Mouse (Mus musculus) stomach, embryonic 16.5 days (tissue): ENCODE measurements around the gene Esp23. TPM values are rescaled to one million over a fixed set of nuclear protein-coding genes. Genes with fewer than 3 reads are reported as not detected.
"Not testable (repeated sequence)": the region's sequence is repeated elsewhere in the genome, so short reads cannot be mapped to it uniquely, and the experiment has no call there.

Experiments
- ATAC-seq: fragments of 200-750 bp; cut with Nextera tagmentation; 2 replicates; pipeline ENCODE4 v1.8.0; 2017; ENCODE audit warnings: moderate number of reproducible peaks, moderate TSS enrichment; ENCODE audit not compliant: insufficient read depth, low FRiP score
- H3K27ac ChIP-seq: fragments of 300-500 bp; sonication (generic); 2 replicates; pipeline ENCODE4 v1.5.1; 2014; ENCODE audit warnings: low read length
- H3K27me3 ChIP-seq: fragments of 300-500 bp; sonication (generic); 2 replicates; pipeline ENCODE4 v1.6.1; 2014; ENCODE audit warnings: low read length, control low read depth, mixed read lengths; ENCODE audit not compliant: control insufficient read depth, insufficient read depth
- H3K36me3 ChIP-seq: fragments of 300-500 bp; sonication (generic); 2 replicates; pipeline ENCODE4 v1.6.1; 2014; ENCODE audit warnings: low read length; ENCODE audit not compliant: control insufficient read depth, insufficient read depth
- H3K4me1 ChIP-seq: fragments of 300-500 bp; sonication (generic); 2 replicates; pipeline ENCODE4 v1.6.1; 2014; ENCODE audit warnings: low read length, control low read depth, mixed read lengths; ENCODE audit not compliant: control insufficient read depth, insufficient read depth
- H3K4me2 ChIP-seq: fragments of 300-500 bp; sonication (generic); 2 replicates; pipeline ENCODE4 v1.6.1; 2014; ENCODE audit warnings: low read depth, low read length, mixed read lengths
- H3K4me3 ChIP-seq: fragments of 300-500 bp; sonication (generic); replicated peaks from 2 replicates; pipeline ENCODE4 v1.5.1; 2014; ENCODE audit warnings: mild to moderate bottlenecking, low read length
- H3K9ac ChIP-seq: fragments of 300-500 bp; sonication (generic); 2 replicates; pipeline ENCODE4 v1.6.1; 2014; ENCODE audit warnings: low read length
- H3K9me3 ChIP-seq: fragments of 300-500 bp; sonication (generic); replicated peaks from 2 replicates; pipeline ENCODE4 v1.6.1; 2016; ENCODE audit warnings: low read length, control low read depth; ENCODE audit not compliant: control insufficient read depth
- WGBS: fragments of 180-500 bp; shearing (Covaris S2); extraction: QIAGEN DNeasy Blood & Tissue Kit; methylation state at CpG from one replicate; pipeline ENCODE4 v1.1.7; 2014; 5-methylcytosine and 5-hydroxymethylcytosine counted together
- polyA plus RNA-seq: library from polyadenylated mRNA; unstranded; fragments of >200 nt; fragmentation: Nextera tagmentation; extraction: Ambion mirVana; gene quantifications from 2 replicates; pipeline ENCODE4 v1.2.1, GENCODE M21; 2015

The Esp23 gene
- not detected in 2 replicates for polyA plus RNA-seq

GRCm38 (mm10) chr17:39076937-39077336 is at the start of gene Esp23:
Esp23 (minus strand) TSS chr17:39077037.
- Histone ChIP-seq H3K9ac (no peak within 1 kb of the TSS), H3K36me3 (no peaks in the 10 kb centered on the region), H3K4me3 (no peak within 1 kb of the TSS), H3K4me2 (no peak within 1 kb of the TSS), H3K27me3 (no peaks in the 10 kb centered on the region), H3K4me1 (no peaks in the 10 kb centered on the region), H3K9me3 (no peaks in the 10 kb centered on the region), H3K27ac (no peak within 1 kb of the TSS)
- 37% methylated on average over 1 of the region's 1 CpGs for WGBS
- no peak for ATAC-seq

- H3K27ac ChIP-seq, H3K4me2 ChIP-seq, H3K9ac ChIP-seq, H3K9me3 ChIP-seq, H3K4me3 ChIP-seq, H3K27me3 ChIP-seq, H3K4me1 ChIP-seq, ATAC-seq, H3K36me3 ChIP-seq: not testable (repeated sequence)
- 74% methylated on average over 11 of the region's 11 CpGs for WGBS
Observed at GRCm38 (mm10) chr17:39107126-39107525, 30.3 kb upstream of the Esp23 start.

- Histone ChIP-seq H3K9ac (no peak within 1 kb of the TSS), H3K4me1 (no peaks in the 10 kb centered on the region), H3K27ac (no peak within 1 kb of the TSS), H3K9me3 (peaks cover 8% of the 10 kb centered on the region; the same call in 1 of the 2 replicates), H3K36me3 (no peaks in the 10 kb centered on the region), H3K4me2 (no peak within 1 kb of the TSS), H3K4me3 (no peak within 1 kb of the TSS), H3K27me3 (no peaks in the 10 kb centered on the region)
- ATAC-seq = no peak
- 83% methylated on average over 1 of the region's 1 CpGs for WGBS
Observed at GRCm38 (mm10) chr17:39095034-39095433, 18.2 kb upstream of the Esp23 start, which contains the start of gene Esp22. Esp22 (plus strand) TSS chr17:39095334.

- 0 out of 2 replicates have a peak, but pooled peaks cover 3% of the 10 kb centered on the region for H3K9me3 ChIP-seq
- H3K9ac ChIP-seq = no peak overlapping the region
- H3K27ac ChIP-seq = no peak overlapping the region
- H3K27me3 ChIP-seq = no peaks in the 10 kb centered on the region
- H3K4me2 ChIP-seq = no peak overlapping the region
- no peak for ATAC-seq
- no peaks in the 10 kb centered on the region for H3K36me3 ChIP-seq
- H3K4me3 ChIP-seq = no peak overlapping the region
- H3K4me1 ChIP-seq = no peaks in the 10 kb centered on the region
Observed at GRCm38 (mm10) chr17:39063641-39064040, 13.2 kb downstream of the Esp23 start.

- no peaks in the 10 kb centered on the region for H3K4me1 ChIP-seq
- H3K9ac ChIP-seq = no peak within 1 kb of the TSS
- ATAC-seq = no peak
- H3K4me3 ChIP-seq = no peak within 1 kb of the TSS
- no peaks in the 10 kb centered on the region for H3K9me3 ChIP-seq
- H3K27ac ChIP-seq = no peak within 1 kb of the TSS
- no peaks in the 10 kb centered on the region for H3K27me3 ChIP-seq
- no peak within 1 kb of the TSS for H3K4me2 ChIP-seq
- H3K36me3 ChIP-seq = no peaks in the 10 kb centered on the region
Observed at GRCm38 (mm10) chr17:39043241-39043640, 33.6 kb downstream of the Esp23 start, which contains the start of gene Gm21903. Gm21903 (minus strand) TSS chr17:39043341.

GRCm38 (mm10) chr17:39036395-39036794 is 40.4 kb downstream of the Esp23 start, which contains the start of gene Esp24:
Esp24 (plus strand) TSS chr17:39036695.
- H3K4me3 ChIP-seq, ATAC-seq, H3K9me3 ChIP-seq, H3K9ac ChIP-seq, H3K4me2 ChIP-seq, H3K4me1 ChIP-seq, H3K27me3 ChIP-seq, H3K27ac ChIP-seq, H3K36me3 ChIP-seq: not testable (repeated sequence)
- 89% methylated on average over 3 of the region's 3 CpGs for WGBS

Other genes with a start within 250 kb of the Esp23 start
- not detected in 2 replicates for gene Esp24, start 40.3 kb downstream of the Esp23 start, polyA plus RNA-seq
- gene Gm21903, start 33.7 kb downstream of the Esp23 start, polyA plus RNA-seq = not detected in 2 replicates
- not detected in 2 replicates for gene Esp22, start 18.3 kb upstream of the Esp23 start, polyA plus RNA-seq